Mouse (Mus musculus): ENCODE data around the gene Dram1. TPM values are rescaled to one million over a fixed set of nuclear protein-coding genes. Genes with fewer than 3 reads are reported as not detected.
"Not testable (repeated sequence)": the region's sequence is repeated elsewhere in the genome, so short reads cannot be mapped to it uniquely, and the experiment has no call there.

Gene Dram1
- polyA plus RNA-seq, 1 experiment from 2014 or later = 0.48 TPM

GRCm38 (mm10) chr10:88383479-88383878, 4.6 kb upstream of the Dram1 start:
- H3K36me3 ChIP-seq (ENCODE audit: control insufficient read depth, insufficient read depth, low read length) = no peaks in the 10 kb centered on the region
- no peaks in the 10 kb centered on the region for H3K9me3 ChIP-seq (ENCODE audit: control insufficient read depth, low read length)
- H3K4me2 ChIP-seq (ENCODE audit: low read depth, severe bottlenecking) = no peak overlapping the region
- WGBS = 67% methylated on average over 4 of the region's 4 CpGs
- DNase-seq (ENCODE audit: low spot score) (no peak), ATAC-seq (ENCODE audit: insufficient number of reproducible peaks, low FRiP score, low TSS enrichment, low read depth) (no peak)
- H3K4me3 ChIP-seq (ENCODE audit: low read depth, low read length) = no peak overlapping the region
- peaks cover 6% of the 10 kb centered on the region for H3K4me1 ChIP-seq (ENCODE audit: control insufficient read depth, insufficient read depth, low read length)
- H3K27ac ChIP-seq (replicated peaks; ENCODE audit: low read depth, low read length) = no peak overlapping the region
- no peak overlapping the region for H3K9ac ChIP-seq (ENCODE audit: low read length)
- no peaks in the 10 kb centered on the region for H3K27me3 ChIP-seq (ENCODE audit: control insufficient read depth, insufficient read depth, low read length)

- 41% methylated on average over 6 of the region's 6 CpGs for WGBS
- DNase-seq (ENCODE audit: low spot score) (no peak), ATAC-seq (ENCODE audit: insufficient number of reproducible peaks, low FRiP score, low TSS enrichment, low read depth) (no peak)
- no peaks in the 10 kb centered on the region for H3K27me3 ChIP-seq (ENCODE audit: control insufficient read depth, insufficient read depth, low read length)
- no peak overlapping the region for H3K27ac ChIP-seq (replicated peaks; ENCODE audit: low read depth, low read length)
- H3K36me3 ChIP-seq (ENCODE audit: control insufficient read depth, insufficient read depth, low read length) = no peaks in the 10 kb centered on the region
- no peak overlapping the region for H3K9ac ChIP-seq (ENCODE audit: low read length)
- H3K4me1 ChIP-seq (ENCODE audit: control insufficient read depth, insufficient read depth, low read length) = peaks cover 6% of the 10 kb centered on the region
- no peaks in the 10 kb centered on the region for H3K9me3 ChIP-seq (ENCODE audit: control insufficient read depth, low read length)
- no peak overlapping the region for H3K4me3 ChIP-seq (ENCODE audit: low read depth, low read length)
- no peak overlapping the region for H3K4me2 ChIP-seq (ENCODE audit: low read depth, severe bottlenecking)
These were observed 3.1 kb upstream of the Dram1 start for GRCm38 (mm10) chr10:88382009-88382408.

- Histone ChIP-seq H3K9me3 (ENCODE audit: control insufficient read depth, low read length) (no peaks in the 10 kb centered on the region), H3K4me3 (ENCODE audit: low read depth, low read length) (no peak overlapping the region), H3K4me2 (ENCODE audit: low read depth, severe bottlenecking) (no peak overlapping the region), H3K9ac (ENCODE audit: low read length) (no peak overlapping the region), H3K27me3 (ENCODE audit: control insufficient read depth, insufficient read depth, low read length) (no peaks in the 10 kb centered on the region), H3K36me3 (ENCODE audit: control insufficient read depth, insufficient read depth, low read length) (no peaks in the 10 kb centered on the region), H3K27ac (replicated peaks; ENCODE audit: low read depth, low read length) (no peak overlapping the region), H3K4me1 (ENCODE audit: control insufficient read depth, insufficient read depth, low read length) (peaks cover 6% of the 10 kb centered on the region)
- WGBS = 80% methylated on average over 4 of the region's 4 CpGs
- ATAC-seq (ENCODE audit: insufficient number of reproducible peaks, low FRiP score, low TSS enrichment, low read depth) = no peak
- no peak for DNase-seq (ENCODE audit: low spot score)
These were observed 2.4 kb upstream of the Dram1 start for GRCm38 (mm10) chr10:88381286-88381685.

- H3K27me3 ChIP-seq (ENCODE audit: control insufficient read depth, insufficient read depth, low read length) = no peaks in the 10 kb centered on the region
- H3K9ac ChIP-seq (ENCODE audit: low read length) = no peak overlapping the region
- no peak overlapping the region for H3K27ac ChIP-seq (replicated peaks; ENCODE audit: low read depth, low read length)
- peak overlapping the region; percentile 86 for H3K4me2 ChIP-seq (ENCODE audit: low read depth, severe bottlenecking)
- H3K9me3 ChIP-seq (ENCODE audit: control insufficient read depth, low read length) = no peaks in the 10 kb centered on the region
- H3K4me3 ChIP-seq (ENCODE audit: low read depth, low read length) = no peak overlapping the region
- ATAC-seq (ENCODE audit: insufficient number of reproducible peaks, low FRiP score, low TSS enrichment, low read depth) (no peak), DNase-seq (ENCODE audit: low spot score) (no peak)
- peaks cover 6% of the 10 kb centered on the region for H3K4me1 ChIP-seq (ENCODE audit: control insufficient read depth, insufficient read depth, low read length)
- WGBS = 45% methylated on average over 14 of the region's 14 CpGs
- H3K36me3 ChIP-seq (ENCODE audit: control insufficient read depth, insufficient read depth, low read length) = no peaks in the 10 kb centered on the region
These were observed 1.7 kb upstream of the Dram1 start for GRCm38 (mm10) chr10:88380430-88381060.

- ATAC-seq (ENCODE audit: insufficient number of reproducible peaks, low FRiP score, low TSS enrichment, low read depth) = no peak
- Histone ChIP-seq H3K4me2 (ENCODE audit: low read depth, severe bottlenecking) (peak overlapping the region; percentile 86), H3K4me1 (ENCODE audit: control insufficient read depth, insufficient read depth, low read length) (peaks cover 6% of the 10 kb centered on the region), H3K9ac (ENCODE audit: low read length) (peak overlapping the region; percentile 74; the same call in 1 of the 2 replicates), H3K27me3 (ENCODE audit: control insufficient read depth, insufficient read depth, low read length) (no peaks in the 10 kb centered on the region), H3K27ac (replicated peaks; ENCODE audit: low read depth, low read length) (no peak overlapping the region), H3K9me3 (ENCODE audit: control insufficient read depth, low read length) (no peaks in the 10 kb centered on the region), H3K4me3 (ENCODE audit: low read depth, low read length) (peak overlapping the region; percentile 73), H3K36me3 (ENCODE audit: control insufficient read depth, insufficient read depth, low read length) (no peaks in the 10 kb centered on the region)
- DNase-seq (ENCODE audit: low spot score) = no peak
- 3% methylated on average over 11 of the region's 11 CpGs for WGBS
These were observed 1.1 kb upstream of the Dram1 start for GRCm38 (mm10) chr10:88380002-88380401.

GRCm38 (mm10) chr10:88377666-88378065, 1.2 kb downstream of the Dram1 start:
- Histone ChIP-seq H3K9me3 (ENCODE audit: control insufficient read depth, low read length) (no peaks in the 10 kb centered on the region), H3K4me3 (ENCODE audit: low read depth, low read length) (no peak overlapping the region), H3K4me1 (ENCODE audit: control insufficient read depth, insufficient read depth, low read length) (peaks cover 6% of the 10 kb centered on the region), H3K36me3 (ENCODE audit: control insufficient read depth, insufficient read depth, low read length) (no peaks in the 10 kb centered on the region), H3K9ac (ENCODE audit: low read length) (no peak overlapping the region), H3K4me2 (ENCODE audit: low read depth, severe bottlenecking) (no peak overlapping the region), H3K27me3 (ENCODE audit: control insufficient read depth, insufficient read depth, low read length) (no peaks in the 10 kb centered on the region), H3K27ac (replicated peaks; ENCODE audit: low read depth, low read length) (no peak overlapping the region)
- no peak for ATAC-seq (ENCODE audit: insufficient number of reproducible peaks, low FRiP score, low TSS enrichment, low read depth)
- WGBS = 81% methylated on average over 4 of the region's 4 CpGs
- no peak for DNase-seq (ENCODE audit: low spot score)

- no peak for ATAC-seq (ENCODE audit: insufficient number of reproducible peaks, low FRiP score, low TSS enrichment, low read depth)
- Histone ChIP-seq H3K27me3 (ENCODE audit: control insufficient read depth, insufficient read depth, low read length) (no peaks in the 10 kb centered on the region), H3K4me2 (ENCODE audit: low read depth, severe bottlenecking) (no peak overlapping the region)
These were observed 2.1 kb downstream of the Dram1 start for GRCm38 (mm10) chr10:88376770-88377169.

GRCm38 (mm10) chr10:88374984-88375383, 3.9 kb downstream of the Dram1 start:
- H3K9ac ChIP-seq (ENCODE audit: low read length) = no peak overlapping the region
- no peaks in the 10 kb centered on the region for H3K36me3 ChIP-seq (ENCODE audit: control insufficient read depth, insufficient read depth, low read length)
- ATAC-seq (ENCODE audit: insufficient number of reproducible peaks, low FRiP score, low TSS enrichment, low read depth) (no peak), DNase-seq (ENCODE audit: low spot score) (no peak)
- 33% methylated on average over 10 of the region's 10 CpGs for WGBS
- no peaks in the 10 kb centered on the region; the same call in 1 of the 2 replicates for H3K4me1 ChIP-seq (ENCODE audit: control insufficient read depth, insufficient read depth, low read length)
- no peak overlapping the region for H3K4me2 ChIP-seq (ENCODE audit: low read depth, severe bottlenecking)
- no peak overlapping the region for H3K27ac ChIP-seq (replicated peaks; ENCODE audit: low read depth, low read length)
- no peaks in the 10 kb centered on the region for H3K9me3 ChIP-seq (ENCODE audit: control insufficient read depth, low read length)
- no peaks in the 10 kb centered on the region for H3K27me3 ChIP-seq (ENCODE audit: control insufficient read depth, insufficient read depth, low read length)
- no peak overlapping the region for H3K4me3 ChIP-seq (ENCODE audit: low read depth, low read length)

More at GRCm38 (mm10) chr10:88376770-88377169, 2.1 kb downstream of the Dram1 start:
- Histone ChIP-seq H3K4me1 (ENCODE audit: control insufficient read depth, insufficient read depth, low read length) (peaks cover 6% of the 10 kb centered on the region), H3K9me3 (ENCODE audit: control insufficient read depth, low read length) (no peaks in the 10 kb centered on the region), H3K9ac (ENCODE audit: low read length) (no peak overlapping the region), H3K27ac (replicated peaks; ENCODE audit: low read depth, low read length) (no peak overlapping the region), H3K36me3 (ENCODE audit: control insufficient read depth, insufficient read depth, low read length) (no peaks in the 10 kb centered on the region), H3K4me3 (ENCODE audit: low read depth, low read length) (no peak overlapping the region)
- peak; percentile 92 for DNase-seq (ENCODE audit: low spot score)
- WGBS = 9% methylated on average over 11 of the region's 11 CpGs

- not testable (repeated sequence) for H3K27ac ChIP-seq (replicated peaks; ENCODE audit: low read depth, low read length); H3K9me3 ChIP-seq (ENCODE audit: control insufficient read depth, low read length); H3K4me2 ChIP-seq (ENCODE audit: low read depth, severe bottlenecking); ATAC-seq (ENCODE audit: insufficient number of reproducible peaks, low FRiP score, low TSS enrichment, low read depth); H3K36me3 ChIP-seq (ENCODE audit: control insufficient read depth, insufficient read depth, low read length); H3K9ac ChIP-seq (ENCODE audit: low read length); H3K27me3 ChIP-seq (ENCODE audit: control insufficient read depth, insufficient read depth, low read length); H3K4me3 ChIP-seq (ENCODE audit: low read depth, low read length); H3K4me1 ChIP-seq (ENCODE audit: control insufficient read depth, insufficient read depth, low read length); DNase-seq (ENCODE audit: low spot score)
- WGBS = 89% methylated on average over 2 of the region's 2 CpGs
These were observed 5.9 kb downstream of the Dram1 start for GRCm38 (mm10) chr10:88372945-88373344.

All from limb, embryonic 11.5 days (tissue).